8 mouse cellular contexts compared by ENCODE assay signal in the genomic region with DNA sequence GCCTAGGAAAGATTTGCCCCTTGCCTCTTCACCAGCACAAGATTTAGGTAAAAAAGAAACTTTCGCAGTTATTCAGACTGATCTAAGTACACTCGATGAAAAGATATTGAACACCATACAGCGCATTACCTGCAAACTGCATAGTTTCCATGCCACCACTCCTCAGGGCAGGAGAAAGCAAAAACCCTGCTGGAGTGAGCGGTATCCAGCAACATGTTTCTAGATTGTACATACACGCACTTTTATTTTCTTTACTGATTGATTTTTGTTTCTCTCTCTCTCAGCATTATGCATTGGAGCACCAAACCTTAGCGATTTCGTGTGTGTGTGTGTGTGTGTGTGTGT. TPM values are rescaled to one million over a fixed set of nuclear protein-coding genes. Genes with fewer than 3 reads are reported as not detected.
DNase-seq lines count a peak whose midpoint lies in the region; ATAC-seq and TF ChIP-seq lines count a peak whose summit lies in the region.

No protein-coding gene starts in this region.

- H3K27me3 ChIP-seq in heart, embryonic 10.5 days (ENCODE audit: insufficient read depth, poor library complexity, severe bottlenecking), result no peaks in the 10 kb centered on the region
- H3K27me3 ChIP-seq in ES-Bruce4 (ENCODE audit: control insufficient read depth, insufficient read depth, low read length, poor library complexity, severe bottlenecking), result no peaks in the 10 kb centered on the region
- H3K27me3 ChIP-seq in liver, postnatal 0 days (ENCODE audit: insufficient read depth, low read length), result no peaks in the 10 kb centered on the region

- no peaks in the 10 kb centered on the region for H3K36me3 ChIP-seq in heart, embryonic 10.5 days
- 0 out of 2 replicates have a peak, but pooled peaks cover 3% of the 10 kb centered on the region for H3K36me3 ChIP-seq in ES-Bruce4 (ENCODE audit: control insufficient read depth, insufficient read depth, low read length, poor library complexity, severe bottlenecking)
- peaks cover 5% of the 10 kb centered on the region for H3K36me3 ChIP-seq in liver, postnatal 0 days (replicated peaks; ENCODE audit: insufficient read depth, low read length)

- TF ChIP-seq CTCF in ES-Bruce4 (IDR thresholded peaks at IDR 0.05; ENCODE audit: low read depth, low read length), result no peak
- TF ChIP-seq CTCF in liver, postnatal 0 days (IDR thresholded peaks at IDR 0.05; ENCODE audit: low read depth), result no peak

- DNase-seq in heart, embryonic 10.5 days (ENCODE audit: low spot score), result no peak
- no peak for DNase-seq in heart, adult 18-20 months
- DNase-seq in liver, postnatal 0 days, result no peak
- no peak for DNase-seq in embryo, embryonic 11 days
- DNase-seq in spleen, postnatal 36 days (ENCODE audit: low spot score in 2 of 2), result no peak
- no peak for DNase-seq in left cerebral cortex, postnatal 36 days (ENCODE audit: low spot score in 2 of 2)

- H3K27ac ChIP-seq in heart, embryonic 10.5 days, result no peak overlapping the region; the same call in 1 of the 2 replicates
- H3K27ac ChIP-seq in ES-Bruce4 (ENCODE audit: insufficient read depth, low read length), result no peak overlapping the region
- no peak overlapping the region for H3K27ac ChIP-seq in liver, postnatal 0 days (ENCODE audit: low read depth)

- 45% methylated on average over 7 of the region's 7 CpGs for WGBS in heart, embryonic 10.5 days
- WGBS in liver, postnatal 0 days (ENCODE audit: insufficient replicate concordance), result 43% methylated on average over 7 of the region's 7 CpGs

- no peaks in the 10 kb centered on the region for H3K9me3 ChIP-seq in heart, embryonic 10.5 days
- H3K9me3 ChIP-seq in ES-Bruce4 (replicated peaks; ENCODE audit: control insufficient read depth, insufficient read depth, low read length, poor library complexity, severe bottlenecking), result no peaks in the 10 kb centered on the region
- H3K9me3 ChIP-seq in liver, postnatal 0 days (ENCODE audit: low read length), result no peaks in the 10 kb centered on the region

- TF ChIP-seq POLR2A in ES-Bruce4 (IDR thresholded peaks at IDR 0.05; ENCODE audit: insufficient read depth, low read length), result no peak

- TF ChIP-seq EP300 in ES-Bruce4 (IDR thresholded peaks at IDR 0.05; ENCODE audit: insufficient read depth, low read depth, low read length), result no peak
- no peak for TF ChIP-seq EP300 in liver, postnatal 0 days (IDR thresholded peaks at IDR 0.05; ENCODE audit: low read depth)

- no peak overlapping the region; the same call in 1 of the 2 replicates for H3K9ac ChIP-seq in ES-Bruce4 (ENCODE audit: low read depth, poor library complexity, severe bottlenecking)
- H3K9ac ChIP-seq in liver, postnatal 0 days (replicated peaks), result no peak overlapping the region

- peaks cover 26% of the 10 kb centered on the region for H3K4me1 ChIP-seq in heart, embryonic 10.5 days
- H3K4me1 ChIP-seq in ES-Bruce4 (ENCODE audit: control insufficient read depth, insufficient read depth, low read length), result peaks cover 6% of the 10 kb centered on the region
- H3K4me1 ChIP-seq in liver, postnatal 0 days (ENCODE audit: insufficient read depth), result peaks cover 19% of the 10 kb centered on the region

- intact Hi-C loops in left cerebral cortex, postnatal 36 days (cut with DNase I), result no loop called here

- ATAC-seq in granulocyte monocyte progenitor cell, adult 5-6 weeks (replicated peaks; ENCODE audit: poor library complexity, severe bottlenecking), result peak; percentile 18
- ATAC-seq in liver, postnatal 0 days, result peak; percentile 33

- peak overlapping the region; percentile 100 for H3K4me3 ChIP-seq in heart, embryonic 10.5 days
- H3K4me3 ChIP-seq in ES-Bruce4 (ENCODE audit: low read depth, low read length), result peak overlapping the region; percentile 45
- H3K4me3 ChIP-seq in liver, postnatal 0 days (ENCODE audit: low read depth, low read length), result peak overlapping the region; percentile 100

- peak overlapping the region; percentile 96 for H3K4me2 ChIP-seq in liver, postnatal 0 days (ENCODE audit: low read depth, low read length)

RNA-seq across cellular contexts. Expression of gene Kctd3, which starts 0.3 kb away (rescaled TPM):
- 20.4 and 30.5 TPM in 2 replicates for polyA plus RNA-seq in heart, embryonic 10.5 days (2016; fragmentation: Nextera tagmentation; extraction: Ambion mirVana)
- 10 to 100 TPM in 1 of 2 experiments, 1 to 10 TPM in 1; 9.7 to 10.6 TPM for total RNA-seq in heart, adult 18-20 months (2021)
- 59.2 and 60.9 TPM in 2 replicates for polyA plus RNA-seq in ES-Bruce4 (2011; ENCODE audit: insufficient read depth, insufficient read length, low read depth, missing spikeins)
- 10.5 and 19.1 TPM in 2 replicates for total RNA-seq in granulocyte monocyte progenitor cell, adult 5-6 weeks (2014; fragmentation: Nextera tagmentation)
- 17.5 and 21.8 TPM in 2 replicates for total RNA-seq in granulocyte monocyte progenitor cell, adult 5-6 weeks (2017)
- polyA plus RNA-seq in liver, postnatal 0 days (2015; fragmentation: Nextera tagmentation; extraction: Ambion mirVana), result 6.0 TPM in 2 replicates
- 10 to 100 TPM; 95.0 to 97.8 TPM for total RNA-seq in left cerebral cortex, postnatal 36 days (2021)

Comparison
In these comparisons a context has a peak if more than half of its experiments do, and no peak if none do; other contexts are left out.
1. H3K4me3 ChIP-seq: peak in every context shown above with its lines; median percentile 100 in heart, embryonic 10.5 days; 100 in liver, postnatal 0 days; 45 in ES-Bruce4.
2. RNA of gene Kctd3, which starts 0.3 kb away (total RNA-seq): 95.0 to 97.8 TPM in left cerebral cortex, postnatal 36 days; 10.5 to 21.8 TPM in granulocyte monocyte progenitor cell, adult 5-6 weeks and 9.7 to 10.6 TPM in heart, adult 18-20 months; every median in the first group is over 4 times any median in the second.